Mouse (Mus musculus) frontal cortex, postnatal 10 days (tissue): ENCODE data around the gene S100a11.
"Not testable (repeated sequence)": the region's sequence is repeated elsewhere in the genome, so short reads cannot be mapped to it uniquely, and the experiment has no call there.

Experiments used
- DNase-seq, 2 experiments: peaks; one replicate each; pipeline ENCODE4 v3.0.0; 2022; ENCODE audit warnings: low spot score in 2 of 2, mixed read lengths in 1 of 2

Gene S100a11

GRCm38 (mm10) chr3:93520330-93521193 is at the start of gene S100a11:
S100a11 (plus strand) TSS chr3:93520488.
- DNase-seq = peak; percentile 4 to 9

GRCm38 (mm10) chr3:93480053-93480452 is 40.2 kb upstream of the S100a11 start:
- DNase-seq = no peak

- DNase-seq = no peak
These were observed 38.2 kb upstream of the S100a11 start for GRCm38 (mm10) chr3:93481982-93482616.

- DNase-seq = no peak
These were observed 34.7 kb upstream of the S100a11 start for GRCm38 (mm10) chr3:93485611-93486010.

GRCm38 (mm10) chr3:93488541-93488940 is 31.7 kb upstream of the S100a11 start:
- DNase-seq = no peak

GRCm38 (mm10) chr3:93492176-93492575 is 28.1 kb upstream of the S100a11 start:
- DNase-seq = no peak

GRCm38 (mm10) chr3:93493992-93494391 is 26.3 kb upstream of the S100a11 start:
- DNase-seq = peak; percentile 11 to 39

GRCm38 (mm10) chr3:93494774-93495173 is 25.5 kb upstream of the S100a11 start:
- not testable (repeated sequence) for DNase-seq

- no peak for DNase-seq
These were observed 23.2 kb upstream of the S100a11 start for GRCm38 (mm10) chr3:93497131-93497530.

- DNase-seq = no peak
These were observed 21.2 kb upstream of the S100a11 start for GRCm38 (mm10) chr3:93499129-93499528.

GRCm38 (mm10) chr3:93504536-93505189 is 15.6 kb upstream of the S100a11 start:
- no peak for DNase-seq

GRCm38 (mm10) chr3:93505960-93506863 is 14.1 kb upstream of the S100a11 start:
- DNase-seq = peak in 1 of 2 experiments; percentile 11

- DNase-seq = no peak
These were observed 13.4 kb upstream of the S100a11 start for GRCm38 (mm10) chr3:93506881-93507325.

- no peak for DNase-seq
These were observed 11.0 kb upstream of the S100a11 start for GRCm38 (mm10) chr3:93509301-93509700.

GRCm38 (mm10) chr3:93511036-93511435 is 9.3 kb upstream of the S100a11 start:
- no peak for DNase-seq

GRCm38 (mm10) chr3:93511801-93512200 is 8.5 kb upstream of the S100a11 start:
- no peak for DNase-seq

- DNase-seq = no peak
These were observed 7.7 kb upstream of the S100a11 start for GRCm38 (mm10) chr3:93512386-93513101.

- no peak for DNase-seq
These were observed 5.7 kb upstream of the S100a11 start for GRCm38 (mm10) chr3:93514628-93515027.

- no peak for DNase-seq
These were observed 2.9 kb upstream of the S100a11 start for GRCm38 (mm10) chr3:93517343-93517742.

- DNase-seq = no peak
These were observed 395 bp upstream of the S100a11 start for GRCm38 (mm10) chr3:93519856-93520329.
